Mouse (Mus musculus) hindbrain, embryonic 13.5 days (tissue): ENCODE results near the gene Mtrr. TPM values are rescaled to one million over a fixed set of nuclear protein-coding genes. Genes with fewer than 3 reads are reported as not detected.

Experiments used
- polyA plus RNA-seq: library from polyadenylated mRNA; unstranded; fragments of >200 nt; fragmentation: Nextera tagmentation; extraction: Ambion mirVana; gene quantifications from 2 replicates; pipeline ENCODE4 v1.2.1, GENCODE M21; 2015

The Mtrr gene
- polyA plus RNA-seq, 1 experiment from 2014 or later, result 12.9 TPM

Other genes with a start within 250 kb of the Mtrr start
- 22.7 and 25.9 TPM in 2 replicates for gene Fastkd3, start 85 bp upstream of the Mtrr start, polyA plus RNA-seq
- gene 1700001L19Rik, start 15.3 kb upstream of the Mtrr start, polyA plus RNA-seq, result 3.4 and 3.5 TPM in 2 replicates